Mouse (Mus musculus) kidney, postnatal 4 days (tissue): ENCODE measurements around the gene Hist1h2ab.
A peak's percentile ranks its signal among the peaks of the same experiment; 100 is the strongest.
"Not testable (repeated sequence)": the region's sequence is repeated elsewhere in the genome, so short reads cannot be mapped to it uniquely, and the experiment has no call there.

Experiments used
- DNase-seq, 2 experiments: peaks; one replicate each; pipeline ENCODE4 v3.0.0; 2021; ENCODE audit warnings: mixed read lengths in 2 of 2

The Hist1h2ab gene

DNA sequence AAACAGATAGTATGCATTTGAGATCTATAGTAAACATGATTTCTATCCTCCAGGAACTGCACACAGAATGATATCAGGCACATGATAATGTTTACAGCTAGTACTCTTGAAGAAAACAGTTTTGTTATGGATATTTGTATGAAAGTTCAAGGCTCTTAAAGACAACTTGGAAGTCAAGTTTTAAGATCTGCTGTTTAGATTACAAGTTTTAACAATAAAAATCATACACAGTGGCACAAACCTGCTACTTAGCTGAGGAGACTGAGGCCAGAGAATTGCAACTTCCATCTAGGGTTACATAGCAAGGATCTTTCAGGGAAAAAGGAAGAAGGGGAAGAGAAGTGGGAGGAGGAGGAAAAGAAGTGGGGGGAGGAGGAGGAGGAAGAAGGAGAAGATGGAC lies 4.1 kb downstream of the Hist1h2ab start:
- DNase-seq: no peak

DNA sequence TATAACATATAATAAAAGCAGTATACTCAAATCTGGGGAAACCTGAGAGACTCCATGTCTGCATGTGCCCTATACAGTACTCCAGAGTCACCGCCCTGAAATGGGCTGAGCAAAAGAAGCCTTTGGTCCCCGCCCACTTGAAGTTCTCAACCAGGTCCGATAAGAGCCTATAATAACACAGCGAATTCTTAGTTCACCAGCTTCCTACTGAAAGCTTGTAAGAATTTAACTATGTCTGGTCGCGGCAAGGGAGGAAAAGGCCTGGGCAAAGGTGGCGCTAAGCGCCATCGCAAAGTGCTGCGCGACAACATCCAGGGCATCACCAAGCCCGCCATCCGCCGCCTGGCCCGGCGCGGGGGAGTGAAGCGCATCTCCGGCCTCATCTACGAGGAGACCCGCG lies 5.9 kb downstream of the Hist1h2ab start, which contains the start of gene Hist1h4b:
Gene Hist1h4b (plus strand): TSS at position 224 of the 400 bp plus-strand sequence.
- peak; percentile 92 to 93 for DNase-seq

DNA sequence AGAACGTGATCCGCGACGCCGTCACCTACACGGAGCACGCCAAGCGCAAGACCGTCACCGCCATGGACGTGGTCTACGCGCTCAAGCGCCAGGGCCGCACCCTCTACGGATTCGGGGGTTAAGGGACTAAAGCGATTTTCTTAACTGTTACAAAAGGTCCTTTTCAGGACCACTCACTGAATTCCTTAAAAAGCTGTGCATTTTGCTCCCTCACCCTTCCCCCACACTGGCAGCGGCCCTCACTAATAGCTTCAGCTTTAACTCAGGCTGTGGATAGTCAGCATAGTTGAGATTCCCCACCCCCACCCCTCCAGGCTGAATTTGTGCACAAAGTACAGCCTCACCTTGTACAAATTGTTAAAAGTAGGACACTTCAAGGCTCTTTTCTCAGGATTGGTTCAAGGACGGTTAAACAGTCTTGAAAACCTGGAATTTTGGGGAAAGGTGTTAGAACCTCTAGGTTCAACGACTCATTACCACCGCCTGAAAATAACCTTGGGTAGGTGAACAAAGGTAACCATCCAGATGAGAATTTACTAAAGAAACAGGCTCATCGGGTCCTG lies 6.4 kb downstream of the Hist1h2ab start:
- DNase-seq: peak in 1 of 2 experiments; percentile 56

DNA sequence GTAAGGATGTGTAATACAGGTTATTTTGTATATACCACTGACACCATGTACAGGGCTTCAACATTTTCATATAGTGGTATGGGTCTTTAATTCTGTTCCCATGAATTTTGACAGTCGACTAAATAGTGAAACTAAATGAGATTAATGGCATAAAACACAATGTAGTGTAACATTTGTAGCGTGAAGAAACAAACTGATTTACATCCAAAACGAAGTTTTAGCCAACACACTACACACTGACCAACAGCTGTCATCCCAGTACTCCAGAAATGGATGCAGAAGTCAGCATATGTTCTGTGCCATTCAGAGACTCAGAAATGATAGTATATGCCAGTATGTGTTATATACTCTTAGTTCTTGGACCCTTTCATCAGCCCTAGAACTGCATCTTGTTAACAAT lies 7.0 kb downstream of the Hist1h2ab start:
- DNase-seq: no peak

DNA sequence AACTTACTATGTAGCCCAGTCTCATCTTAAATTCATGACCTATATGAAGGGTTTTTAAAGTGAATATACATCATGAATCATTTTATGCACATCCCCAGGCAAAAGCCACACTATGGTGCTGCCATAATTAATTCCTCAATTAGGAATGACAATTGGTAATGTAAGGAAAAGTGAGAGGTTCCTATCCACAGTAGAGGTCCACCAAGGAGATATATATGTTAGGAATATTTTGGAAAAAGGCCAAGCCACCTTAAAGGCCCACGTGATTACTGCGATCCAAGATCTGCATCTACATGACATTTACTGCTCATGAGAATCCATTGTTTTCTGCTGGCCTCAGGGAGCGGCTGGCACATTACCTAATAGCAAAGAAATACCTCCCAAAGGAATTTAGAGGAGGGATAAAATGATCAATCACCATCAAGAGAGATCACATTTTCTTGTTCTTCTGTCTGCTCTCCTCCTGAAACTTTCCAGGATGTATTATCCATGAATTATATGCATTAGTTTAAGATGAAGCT lies 8.4 kb downstream of the Hist1h2ab start:
- DNase-seq: no peak

DNA sequence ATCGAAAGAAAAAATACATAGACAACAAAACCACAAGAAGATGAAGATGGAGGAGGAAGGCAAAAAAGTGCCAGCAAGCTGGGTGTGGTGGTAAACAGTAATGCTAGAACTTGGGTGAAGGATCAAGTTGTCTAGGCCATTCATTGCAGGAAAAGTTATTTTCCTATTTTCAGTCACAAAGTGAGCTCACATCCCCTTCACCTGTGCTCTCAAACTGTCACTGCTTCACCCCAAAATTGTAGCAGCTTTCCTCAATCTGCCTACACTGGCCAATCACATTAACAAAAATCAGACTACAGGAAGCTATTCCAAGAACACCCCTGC lies 9.0 kb downstream of the Hist1h2ab start:
- DNase-seq: peak in 1 of 2 experiments; percentile 50

DNA sequence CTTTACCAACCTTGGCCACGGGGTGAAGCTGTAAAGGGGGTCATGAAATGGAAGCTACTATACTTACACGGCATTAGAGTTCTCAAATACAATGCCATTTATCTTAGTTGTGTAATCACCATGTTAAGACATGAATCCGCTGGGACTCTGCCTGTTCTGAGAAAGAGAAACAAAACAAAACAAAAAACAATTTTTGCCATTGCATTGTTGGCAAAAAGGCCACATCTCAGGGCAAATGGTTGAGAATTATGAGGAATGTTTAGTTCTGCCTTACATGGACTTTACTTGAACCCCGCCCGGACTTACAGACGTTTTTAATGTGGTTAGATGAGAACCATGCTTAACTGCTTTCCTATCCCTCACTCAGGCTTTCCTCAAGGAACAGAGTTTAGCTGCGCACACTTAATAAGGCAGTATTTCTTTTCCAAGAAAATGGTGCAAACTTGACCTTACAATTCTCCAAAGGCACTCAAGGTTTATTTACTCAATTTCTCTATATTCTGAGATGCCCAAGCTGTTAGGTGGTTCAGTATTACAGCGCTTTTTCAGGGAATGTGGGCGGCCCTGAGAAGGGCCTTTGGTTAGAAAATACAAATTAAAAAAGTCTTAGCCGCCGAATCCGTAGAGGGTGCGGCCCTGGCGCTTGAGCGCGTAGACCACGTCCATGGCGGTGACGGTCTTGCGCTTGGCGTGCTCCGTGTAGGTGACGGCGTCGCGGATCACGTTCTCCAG lies 9.5 kb downstream of the Hist1h2ab start:
- peak in 1 of 2 experiments; percentile 46 for DNase-seq

DNA sequence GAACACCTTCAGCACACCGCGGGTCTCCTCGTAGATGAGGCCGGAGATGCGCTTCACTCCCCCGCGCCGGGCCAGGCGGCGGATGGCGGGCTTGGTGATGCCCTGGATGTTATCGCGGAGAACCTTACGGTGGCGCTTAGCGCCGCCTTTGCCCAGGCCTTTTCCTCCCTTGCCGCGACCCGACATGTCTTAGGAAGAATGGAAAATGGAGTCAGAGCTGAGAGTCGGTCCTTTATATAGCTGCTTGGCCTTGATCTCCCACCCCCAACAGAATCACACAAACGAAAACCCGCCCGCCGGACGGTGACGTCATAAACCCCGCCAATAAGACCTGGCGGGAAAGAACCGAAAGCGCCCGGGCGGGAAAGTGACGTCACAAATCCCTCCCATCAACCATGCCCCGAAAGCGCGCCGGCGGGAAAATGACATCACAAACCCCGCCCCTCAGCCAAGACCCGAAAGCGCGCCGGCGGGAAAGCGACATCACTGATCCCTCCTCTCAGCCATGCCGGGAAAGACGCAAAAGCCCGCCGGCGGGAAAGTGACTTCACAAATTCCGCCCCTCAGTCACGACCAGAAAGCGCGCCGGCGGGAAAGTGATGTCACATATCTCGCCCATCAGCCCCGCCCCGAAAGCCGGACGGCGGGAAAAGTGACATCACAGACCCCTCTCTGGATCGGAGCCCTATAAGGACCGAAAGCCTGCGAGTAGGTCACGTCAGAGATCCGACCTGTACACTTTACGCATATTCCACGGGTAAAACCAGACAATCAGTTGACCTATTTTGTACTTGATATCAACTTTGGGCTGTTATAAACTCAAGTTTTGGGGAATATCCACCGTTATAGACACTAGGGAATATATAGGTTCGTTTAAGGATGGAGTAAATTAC lies 10.3 kb downstream of the Hist1h2ab start, which contains the start of gene Hist1h4a:
Gene Hist1h4a (minus strand): TSS at position 259 of the 893 bp plus-strand sequence.
- DNase-seq: peak; percentile 99

DNA sequence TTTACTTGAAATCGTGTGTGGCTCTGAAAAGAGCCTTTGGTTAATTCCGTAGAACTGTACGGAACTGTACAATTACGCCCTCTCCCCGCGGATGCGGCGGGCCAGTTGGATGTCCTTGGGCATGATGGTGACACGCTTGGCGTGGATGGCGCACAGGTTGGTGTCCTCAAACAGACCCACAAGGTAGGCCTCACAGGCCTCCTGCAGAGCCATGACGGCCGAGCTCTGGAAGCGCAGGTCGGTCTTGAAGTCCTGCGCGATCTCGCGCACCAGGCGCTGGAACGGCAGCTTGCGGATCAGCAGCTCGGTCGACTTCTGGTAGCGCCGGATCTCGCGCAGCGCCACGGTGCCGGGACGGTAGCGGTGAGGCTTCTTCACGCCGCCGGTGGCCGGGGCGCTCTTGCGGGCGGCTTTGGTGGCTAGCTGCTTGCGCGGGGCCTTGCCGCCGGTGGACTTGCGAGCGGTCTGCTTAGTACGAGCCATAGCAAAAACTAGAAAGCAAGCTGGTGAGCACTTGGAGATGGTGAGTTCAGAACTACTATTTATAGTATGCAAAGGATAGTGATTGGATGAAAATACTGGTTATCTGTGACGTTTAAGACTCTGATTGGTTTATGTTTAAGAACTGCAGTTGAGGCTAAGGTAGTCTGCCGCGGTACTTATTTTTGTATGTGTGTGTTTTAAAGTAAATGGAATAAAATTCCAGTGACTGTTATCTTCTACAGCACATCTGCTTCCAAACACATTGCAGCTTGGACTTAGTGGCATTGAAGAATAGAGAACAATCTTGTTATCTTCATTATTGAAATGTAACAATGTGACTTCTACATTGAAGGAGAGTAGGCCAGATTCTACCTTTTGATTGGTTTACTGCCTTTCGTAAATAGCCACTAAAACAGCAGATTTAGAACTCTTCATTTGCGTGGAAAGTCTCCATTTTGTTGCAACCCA lies 11.2 kb downstream of the Hist1h2ab start, which contains the start of gene Hist1h3a:
Gene Hist1h3a (minus strand): TSS at position 516 of the 951 bp plus-strand sequence.
- peak; percentile 58 to 75 for DNase-seq

DNA sequence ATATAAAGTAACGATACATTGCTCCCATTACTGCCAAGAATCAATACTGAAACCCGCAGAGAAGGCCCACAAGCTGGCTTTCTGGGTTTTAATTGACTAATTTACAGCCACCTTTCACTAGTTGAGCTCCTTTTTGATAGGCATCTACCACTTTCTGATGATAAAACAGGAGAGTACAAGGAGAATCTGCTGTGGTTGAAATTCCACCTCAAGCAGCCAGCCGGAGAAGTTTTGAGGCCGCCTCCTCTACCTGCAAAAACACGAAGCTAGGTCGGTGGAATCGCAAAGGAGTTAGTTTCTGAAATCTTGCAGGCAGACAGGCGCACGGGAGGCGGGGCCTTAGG lies 12.3 kb downstream of the Hist1h2ab start:
- no peak for DNase-seq

DNA sequence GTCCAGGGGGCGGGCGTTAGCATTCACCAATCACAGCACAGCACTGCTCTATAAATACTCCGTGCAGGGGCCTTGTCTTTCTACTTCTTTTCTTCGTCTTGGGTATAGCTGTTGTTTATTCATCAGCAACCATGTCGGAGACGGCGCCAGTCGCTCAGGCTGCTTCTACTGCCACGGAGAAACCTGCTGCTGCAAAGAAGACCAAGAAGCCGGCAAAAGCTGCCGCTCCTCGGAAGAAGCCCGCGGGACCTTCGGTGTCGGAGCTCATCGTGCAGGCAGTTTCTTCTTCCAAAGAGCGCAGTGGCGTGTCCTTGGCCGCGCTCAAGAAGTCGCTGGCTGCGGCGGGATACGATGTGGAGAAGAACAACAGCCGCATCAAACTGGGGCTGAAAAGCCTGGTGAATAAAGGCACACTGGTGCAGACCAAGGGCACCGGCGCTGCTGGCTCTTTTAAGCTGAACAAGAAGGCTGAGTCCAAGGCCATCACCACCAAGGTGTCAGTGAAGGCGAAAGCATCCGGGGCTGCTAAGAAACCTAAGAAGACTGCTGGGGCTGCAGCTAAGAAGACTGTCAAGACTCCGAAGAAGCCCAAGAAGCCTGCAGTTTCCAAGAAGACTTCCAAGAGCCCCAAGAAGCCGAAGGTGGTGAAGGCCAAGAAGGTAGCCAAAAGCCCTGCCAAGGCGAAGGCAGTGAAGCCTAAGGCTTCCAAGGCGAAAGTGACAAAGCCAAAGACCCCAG lies 12.8 kb downstream of the Hist1h2ab start, which contains the start of gene Hist1h1a:
Gene Hist1h1a (plus strand): TSS at position 81 of the 738 bp plus-strand sequence.
- peak; percentile 88 to 93 for DNase-seq

DNA sequence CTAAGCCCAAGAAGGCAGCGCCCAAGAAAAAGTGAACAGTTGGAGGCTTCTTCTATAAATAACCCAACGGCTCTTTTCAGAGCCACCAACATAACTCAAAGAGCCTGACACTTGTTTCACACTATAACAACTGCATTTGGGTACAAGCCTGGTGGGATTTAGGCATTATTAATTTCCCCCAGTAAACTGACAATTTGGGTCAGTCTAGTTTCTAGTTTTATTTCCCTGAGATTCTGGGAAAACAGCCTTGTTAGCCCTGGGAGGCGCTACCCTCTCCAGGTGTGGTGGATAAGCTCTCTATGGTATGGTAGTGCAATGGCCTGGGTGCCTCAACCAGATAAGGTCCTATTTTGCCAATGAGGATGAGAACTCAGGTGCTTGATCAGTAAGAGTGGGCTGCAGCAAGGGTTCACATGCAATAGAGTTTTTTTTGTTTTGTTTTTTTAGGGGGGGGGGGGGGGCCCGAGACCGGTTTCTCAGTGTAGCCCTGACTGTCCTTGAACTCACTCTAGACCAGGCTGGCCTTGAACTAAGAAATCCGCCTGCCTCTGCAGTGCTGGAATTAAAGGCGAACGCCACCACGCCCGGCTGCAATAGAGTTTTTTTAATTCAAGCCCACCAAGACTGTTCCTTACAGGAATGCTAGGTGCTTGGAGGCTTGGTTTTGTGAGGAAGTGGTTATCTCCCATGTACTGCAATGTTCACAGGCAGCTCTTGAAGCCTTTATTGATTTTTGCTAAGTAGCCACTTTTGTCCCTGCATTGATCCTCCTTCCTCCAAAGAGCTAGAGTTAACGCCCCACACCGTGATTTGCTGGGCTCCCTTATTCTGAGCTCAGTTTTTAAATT lies 13.6 kb downstream of the Hist1h2ab start:
- no peak for DNase-seq

DNA sequence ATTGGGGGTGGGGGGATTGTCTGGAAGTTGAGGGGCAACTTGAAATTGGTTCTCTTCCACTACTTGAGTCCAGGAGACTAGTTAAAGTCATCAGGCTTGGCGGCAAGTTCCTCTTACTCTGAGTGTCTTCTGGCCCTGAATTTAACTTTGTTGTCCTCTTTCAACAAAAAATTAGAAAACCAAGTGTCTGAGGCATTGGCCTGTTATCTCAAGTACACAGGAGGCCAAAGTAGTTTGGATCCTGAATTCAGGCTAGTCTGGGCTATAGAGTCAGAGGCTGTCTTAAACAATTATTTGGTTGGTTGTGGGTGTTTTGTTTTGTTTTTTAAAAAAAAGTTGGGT lies 14.2 kb downstream of the Hist1h2ab start:
- no peak for DNase-seq

DNA sequence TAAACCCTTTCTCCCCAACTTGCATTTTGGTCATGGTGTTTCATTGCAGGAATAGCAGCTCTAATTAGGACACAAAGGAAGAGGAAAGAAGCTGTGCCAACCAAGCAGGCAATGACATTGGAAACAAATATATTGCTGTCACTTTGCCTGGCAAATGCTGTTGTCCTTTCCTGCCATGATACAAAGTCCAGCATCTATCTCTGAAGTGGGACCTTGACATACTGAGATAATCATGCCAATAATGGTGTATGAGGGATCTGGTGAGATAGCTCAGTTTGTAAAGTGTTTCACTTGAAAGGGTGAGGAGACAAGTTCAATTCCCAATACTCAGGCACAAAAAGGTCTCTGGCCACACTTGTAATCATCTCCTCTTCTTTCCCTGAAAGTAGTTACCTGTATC lies 15.8 kb downstream of the Hist1h2ab start:
- DNase-seq: no peak

DNA sequence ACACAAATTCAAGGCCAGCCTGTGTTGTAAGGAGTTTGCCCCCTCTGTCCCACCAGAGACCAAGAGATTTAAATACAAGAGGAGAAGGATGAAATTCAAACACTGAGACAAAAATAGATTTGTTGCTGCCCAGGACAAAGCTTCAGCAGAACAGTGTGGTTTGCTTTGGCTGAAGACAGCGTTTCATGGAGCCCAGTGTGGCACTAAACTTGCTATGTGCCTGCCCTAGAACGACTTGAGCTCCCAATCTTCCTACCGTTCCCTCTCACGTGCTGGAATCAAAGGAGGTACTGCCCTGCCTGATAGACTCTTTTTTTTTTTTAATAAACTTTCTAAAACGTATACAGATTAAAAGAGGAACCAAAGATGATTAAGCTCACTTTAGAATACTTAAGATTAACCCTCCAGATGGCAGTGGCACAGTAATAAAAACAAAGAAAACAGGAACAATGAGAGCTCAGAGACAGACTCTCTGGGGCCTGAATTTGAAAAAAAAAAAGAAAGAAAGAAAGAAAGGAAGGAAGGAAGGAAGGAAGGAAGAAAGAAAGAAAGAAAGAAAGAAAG lies 18.0 kb downstream of the Hist1h2ab start:
- no peak for DNase-seq

DNA sequence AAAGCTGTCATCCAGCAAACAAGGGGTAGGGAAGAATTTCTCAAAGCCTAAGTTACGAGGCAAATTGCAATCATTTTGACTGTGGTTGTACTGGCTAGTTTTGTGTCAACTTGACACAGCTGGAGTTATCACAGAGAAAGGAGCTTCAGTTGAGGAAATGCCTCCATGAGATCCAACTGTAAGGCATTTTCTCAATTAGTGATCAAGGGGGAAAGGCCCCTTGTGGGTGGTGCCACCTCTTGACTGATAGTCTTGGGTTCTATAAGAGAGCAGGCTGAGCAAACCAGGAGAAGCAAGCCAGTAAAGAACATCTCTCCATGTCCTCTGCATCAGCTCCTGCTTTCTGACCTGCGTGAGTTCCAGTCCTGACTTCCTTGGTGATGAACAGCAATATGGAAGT lies 18.7 kb downstream of the Hist1h2ab start, which contains the start of gene Trim38:
Gene Trim38 (plus strand): TSS at position 301 of the 400 bp plus-strand sequence.
- DNase-seq: not testable (repeated sequence)

DNA sequence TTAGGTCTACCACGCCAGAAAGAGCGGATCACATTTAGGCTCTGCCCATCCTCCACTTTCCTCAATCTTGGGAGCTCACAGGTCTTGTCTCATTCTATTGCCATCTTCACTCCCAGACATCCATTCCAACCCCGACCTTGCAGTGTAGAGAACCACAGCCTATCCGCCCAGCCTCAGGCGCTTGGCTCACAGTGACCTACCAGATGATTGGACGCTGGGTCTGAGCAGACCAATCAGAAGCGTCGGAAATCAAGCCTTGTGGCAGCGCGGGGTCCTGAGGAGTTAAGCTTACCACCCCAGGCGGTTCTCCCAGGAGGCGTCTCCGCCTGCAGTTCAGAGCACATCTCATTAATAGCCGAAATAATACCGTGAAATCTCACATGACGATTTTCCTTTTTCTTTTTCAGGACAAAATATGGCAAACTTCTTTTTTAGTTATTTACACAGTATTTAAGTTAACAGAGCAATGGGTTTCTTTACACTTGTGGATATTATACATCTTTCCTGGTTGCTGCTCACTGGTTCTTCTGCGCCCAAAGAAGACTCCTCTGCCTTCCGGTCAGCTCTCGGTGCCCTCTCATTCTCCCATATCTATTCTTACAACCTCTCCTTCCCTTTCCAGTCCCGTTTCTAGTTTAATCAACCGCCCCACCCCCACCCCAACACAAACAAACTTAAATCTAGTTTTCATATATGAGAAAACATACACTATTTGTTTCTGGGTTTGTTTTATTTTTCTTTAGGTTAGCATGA lies 21.8 kb downstream of the Hist1h2ab start:
- peak; percentile 51 to 63 for DNase-seq

DNA sequence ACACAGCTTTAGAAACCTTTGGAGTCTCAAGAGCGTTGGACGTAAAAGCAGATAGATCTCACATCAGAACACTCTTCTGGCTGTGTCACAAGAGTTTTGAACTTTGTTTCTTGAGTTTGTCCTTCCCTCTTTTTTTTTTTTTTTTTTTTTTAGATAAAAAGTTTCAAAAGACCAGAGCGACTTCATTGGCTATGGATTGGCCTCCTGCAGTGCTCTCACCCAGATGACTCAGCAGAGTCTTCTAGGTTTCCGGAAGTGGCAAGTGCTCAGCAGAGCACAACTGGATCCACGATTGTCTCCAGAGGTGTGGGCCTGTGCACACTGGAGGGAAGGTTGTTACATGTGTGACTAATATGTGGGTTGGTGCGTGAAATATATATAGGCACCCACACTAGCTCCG lies 27.4 kb downstream of the Hist1h2ab start:
- DNase-seq: no peak

DNA sequence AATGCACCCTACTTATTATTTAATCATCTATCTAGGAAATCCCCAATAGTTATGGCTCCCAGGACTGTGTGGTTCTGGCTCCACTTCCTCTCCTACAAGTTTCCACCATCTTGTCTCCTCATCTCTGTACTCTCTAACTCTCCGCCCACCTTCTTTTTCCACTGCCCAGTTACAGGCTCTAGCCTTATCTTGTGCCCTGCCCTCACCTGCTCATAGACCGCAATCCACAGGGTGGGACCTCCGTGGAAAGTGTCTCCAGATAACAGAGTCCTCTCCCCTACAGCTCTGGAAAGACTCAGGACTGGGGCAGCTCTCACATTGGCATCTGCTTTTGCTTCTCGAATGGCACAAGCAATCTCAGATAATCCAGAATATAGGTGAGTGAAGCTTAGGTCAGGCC lies 28.1 kb downstream of the Hist1h2ab start:
- no peak for DNase-seq
